Mouse (Mus musculus): ENCODE data around the gene Irx1. TPM values are rescaled to one million over a fixed set of nuclear protein-coding genes. Genes with fewer than 3 reads are reported as not detected.

The Irx1 gene
- not detected in 2 replicates for polyA plus RNA-seq (2012)

- TF ChIP-seq GATA1 (IDR thresholded peaks at IDR 0.05; ENCODE audit: low read length), result no peak
Measured at GRCm38 (mm10) chr13:71963356-71964351, at the start of gene Irx1. TSS of gene Irx1 (minus strand) at chr13:71963723.

- no peak for TF ChIP-seq GATA1 (IDR thresholded peaks at IDR 0.05; ENCODE audit: low read length)
Measured at GRCm38 (mm10) chr13:71979932-71980655, 16.6 kb upstream of the Irx1 start.

DNA sequence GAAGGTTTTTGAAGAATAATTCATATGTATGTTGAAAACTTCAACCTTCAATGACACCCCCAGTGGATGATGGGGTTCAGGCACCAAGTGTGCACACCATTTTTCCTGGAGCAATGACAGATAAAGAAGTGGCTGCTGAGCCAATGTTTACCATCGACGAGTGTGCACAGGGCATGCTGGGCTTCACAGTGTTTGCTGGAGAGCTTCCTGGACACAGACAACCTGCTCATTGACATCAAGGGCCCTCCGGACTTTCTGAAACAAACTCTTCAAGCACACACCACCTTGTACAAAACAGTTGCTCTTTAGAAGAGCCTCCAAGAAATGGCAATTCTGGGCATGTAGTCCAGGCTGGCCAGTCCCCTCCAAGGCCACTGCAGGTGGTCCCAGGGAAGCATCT, 12.2 kb upstream of the Irx1 start:
- no peak for TF ChIP-seq GATA1 (IDR thresholded peaks at IDR 0.05; ENCODE audit: low read length)

GRCm38 (mm10) chr13:71968286-71968685, 4.8 kb upstream of the Irx1 start:
- no peak for TF ChIP-seq GATA1 (IDR thresholded peaks at IDR 0.05; ENCODE audit: low read length)

- TF ChIP-seq GATA1 (IDR thresholded peaks at IDR 0.05; ENCODE audit: low read length), result no peak
Measured at GRCm38 (mm10) chr13:71967341-71968250, 4.1 kb upstream of the Irx1 start.

GRCm38 (mm10) chr13:71966631-71967030, 3.1 kb upstream of the Irx1 start:
- no peak for TF ChIP-seq GATA1 (IDR thresholded peaks at IDR 0.05; ENCODE audit: low read length)

DNA sequence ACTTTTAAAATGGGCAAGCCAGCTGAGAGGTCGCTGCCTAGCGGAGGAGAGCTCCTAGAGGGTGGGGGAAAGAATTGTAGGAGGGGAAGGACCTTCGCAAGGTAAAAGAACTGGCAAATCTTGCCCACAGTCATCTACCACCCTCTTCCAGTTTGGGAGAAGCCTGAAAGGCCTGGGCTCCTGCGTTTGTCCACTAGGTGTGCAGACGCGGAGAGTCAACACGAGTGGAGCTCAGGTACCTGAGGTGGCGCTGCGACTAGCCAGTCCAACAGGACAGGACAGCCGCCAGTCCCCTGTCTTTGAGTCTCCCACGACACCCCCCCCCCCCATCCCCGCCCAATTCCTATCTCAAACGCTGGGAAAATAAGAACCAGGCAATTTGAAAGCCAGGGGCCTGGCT, 843 bp upstream of the Irx1 start:
- no peak for TF ChIP-seq GATA1 (IDR thresholded peaks at IDR 0.05; ENCODE audit: low read length)

DNA sequence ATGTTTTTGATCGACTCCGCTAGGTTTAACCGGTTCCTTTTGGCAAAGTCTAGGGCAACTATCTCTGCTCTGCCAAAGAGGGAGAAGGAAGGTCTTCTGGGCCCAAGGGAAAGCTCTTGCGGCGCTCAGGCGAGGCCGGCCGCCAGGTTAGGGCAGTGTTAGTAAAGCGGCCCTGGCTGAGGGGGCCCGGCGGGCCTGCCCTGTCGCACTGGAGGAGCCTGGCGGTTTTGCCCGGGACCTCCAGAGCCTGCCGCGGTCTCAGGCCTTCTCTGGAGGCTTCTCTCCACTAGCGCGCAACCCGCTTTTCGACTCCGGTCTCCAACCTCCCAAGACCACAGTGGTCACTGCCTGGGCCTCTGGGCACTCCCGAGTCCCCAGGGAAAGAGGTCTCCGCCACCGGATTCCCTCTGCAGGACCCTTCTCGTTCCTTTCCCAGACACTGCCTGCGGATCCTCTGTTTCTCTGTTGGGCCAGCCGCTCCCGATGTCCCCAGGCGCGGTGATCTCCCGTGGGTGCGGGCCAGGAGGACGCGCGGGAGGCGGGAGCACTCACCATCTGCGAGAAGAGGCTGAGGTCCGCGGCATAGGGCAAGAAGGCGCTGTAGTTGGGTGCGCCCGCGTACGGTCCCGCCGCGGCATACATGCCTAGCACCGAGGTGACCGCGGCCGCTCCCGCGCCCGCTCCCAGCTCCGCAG, 715 bp downstream of the Irx1 start:
- TF ChIP-seq GATA1 (IDR thresholded peaks at IDR 0.05; ENCODE audit: low read length), result no peak

GRCm38 (mm10) chr13:71961891-71962660, 1.4 kb downstream of the Irx1 start:
- no peak for TF ChIP-seq GATA1 (IDR thresholded peaks at IDR 0.05; ENCODE audit: low read length)

- no peak for TF ChIP-seq GATA1 (IDR thresholded peaks at IDR 0.05; ENCODE audit: low read length)
Measured at GRCm38 (mm10) chr13:71960846-71961735, 2.4 kb downstream of the Irx1 start.

- no peak for TF ChIP-seq GATA1 (IDR thresholded peaks at IDR 0.05; ENCODE audit: low read length)
Measured at GRCm38 (mm10) chr13:71960277-71960672, 3.2 kb downstream of the Irx1 start.

DNA sequence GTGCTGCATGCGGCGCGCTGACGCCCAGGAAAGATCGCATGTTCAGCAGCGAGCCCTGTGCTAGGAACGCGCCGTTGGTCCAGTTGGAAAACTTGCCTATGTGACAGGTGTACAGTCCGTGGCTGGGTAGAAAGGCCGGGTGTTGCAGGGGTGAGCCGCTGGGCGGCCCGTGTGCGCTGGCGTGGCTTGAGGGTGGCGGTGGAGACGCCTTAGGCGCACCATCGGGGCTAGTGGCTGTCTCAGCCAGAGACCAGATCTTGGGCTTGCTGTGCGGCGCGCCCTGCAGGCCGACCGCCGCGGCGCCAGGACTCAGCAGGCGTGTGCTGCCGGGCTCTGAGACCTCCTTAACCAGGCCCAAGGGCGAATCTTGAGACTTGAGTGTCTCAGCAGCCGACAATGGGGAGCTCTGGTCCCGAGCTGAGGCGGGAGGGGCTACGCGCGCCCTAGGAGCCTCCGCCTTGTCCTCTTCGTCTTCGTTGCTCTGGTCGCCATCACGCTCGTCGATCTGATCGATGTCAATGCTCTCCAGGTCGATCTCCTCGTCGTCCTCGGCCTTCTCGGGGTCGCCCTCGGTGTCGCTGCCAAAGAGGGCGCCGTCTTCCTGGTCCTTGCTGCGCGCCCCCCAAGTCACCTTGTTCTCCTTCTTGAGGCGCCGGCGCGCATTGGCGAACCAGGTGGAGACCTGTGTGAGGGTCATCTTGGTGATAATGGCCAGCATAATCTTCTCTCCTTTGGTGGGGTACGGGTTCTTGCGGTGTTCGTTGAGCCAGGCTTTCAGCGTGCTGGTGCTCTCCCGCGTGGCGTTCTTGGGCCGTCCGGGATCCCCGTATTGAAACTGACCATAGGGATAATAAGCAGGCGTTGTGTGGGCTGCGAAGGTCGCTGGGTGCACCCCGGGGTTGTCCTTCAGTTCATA, 3.9 kb downstream of the Irx1 start:
- no peak for TF ChIP-seq GATA1 (IDR thresholded peaks at IDR 0.05; ENCODE audit: low read length)

Data from G1E-ER4 (cell line).